Mouse (Mus musculus) testis, adult 2 months (tissue): ENCODE results near the gene Zfp874a.

Experiments used
- CTCF ChIP-seq: fragments of 200-500 bp; IDR thresholded peaks from 2 replicates; pipeline ENCODE4 v1.5.1; 2012; ENCODE audit warnings: low read depth, mild to moderate bottlenecking, inconsistent platforms, low read length, moderate library complexity; ENCODE audit not compliant: control insufficient read depth, insufficient read depth, insufficient replicate concordance
- POLR2A ChIP-seq: fragments of 200-500 bp; IDR thresholded peaks from 2 replicates; pipeline ENCODE4 v1.6.1; 2012; ENCODE audit warnings: low read depth, mild to moderate bottlenecking, inconsistent platforms, low read length, moderate library complexity; ENCODE audit not compliant: control insufficient read depth

DNA sequence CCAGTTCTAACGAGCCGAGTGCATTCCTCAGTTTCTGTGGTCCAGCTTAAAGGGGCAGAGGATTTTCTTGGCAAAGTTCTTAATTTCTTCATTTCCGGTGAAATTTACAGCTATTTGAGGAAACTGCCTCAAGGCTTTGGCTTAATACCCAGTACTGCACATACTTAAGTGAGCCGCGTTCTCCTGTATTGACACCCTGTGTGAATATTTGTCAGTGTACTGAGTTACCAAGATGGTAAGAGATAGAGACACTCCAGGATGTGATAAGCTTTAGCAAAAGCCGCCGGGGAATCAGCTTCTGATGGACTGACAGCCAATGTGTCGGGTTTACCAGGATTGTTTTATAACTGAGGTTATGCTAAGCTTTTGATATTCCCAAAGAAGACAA lies 33.0 kb upstream of the Zfp874a start:
- no peak for TF ChIP-seq POLR2A
- TF ChIP-seq CTCF, result no peak
